Mouse (Mus musculus) bone marrow, adult 2 months (tissue): ENCODE measurements around the gene Gart. TPM values are rescaled to one million over a fixed set of nuclear protein-coding genes. Genes with fewer than 3 reads are reported as not detected.

Experiments
- H3K27ac ChIP-seq: fragments of 200-500 bp; 2 replicates; pipeline ENCODE4 v1.5.1; 2012; ENCODE audit warnings: low read depth, mild to moderate bottlenecking, control low read depth, inconsistent platforms, low read length; ENCODE audit not compliant: control insufficient read depth, poor library complexity, insufficient read depth
- H3K4me1 ChIP-seq: fragments of 200-500 bp; 2 replicates; pipeline ENCODE4 v1.6.1; 2011; ENCODE audit warnings: low read length; ENCODE audit not compliant: control insufficient read depth, insufficient read depth
- H3K4me3 ChIP-seq: fragments of 200-500 bp; replicated peaks from 2 replicates; pipeline ENCODE3; 2011; ENCODE audit warnings: mild to moderate bottlenecking, low read depth, low read length, control low read depth; ENCODE audit not compliant: control insufficient read depth
- CTCF ChIP-seq: fragments of 200-500 bp; IDR thresholded peaks from 2 replicates; pipeline ENCODE4 v1.5.1; 2011; ENCODE audit warnings: low read length, control low read depth; ENCODE audit not compliant: control insufficient read depth, insufficient read depth
- POLR2A ChIP-seq: fragments of 200-500 bp; IDR thresholded peaks from 2 replicates; pipeline ENCODE4 v1.6.1; 2011; ENCODE audit warnings: low read depth, mild to moderate bottlenecking, control low read depth, low read length, borderline replicate concordance; ENCODE audit not compliant: control insufficient read depth
- WGBS: fragments of 180-500 bp; shearing (Covaris S2); methylation state at CpG from one replicate; pipeline ENCODE4 v1.1.7; 2018; 5-methylcytosine and 5-hydroxymethylcytosine counted together
- polyA plus RNA-seq: library from polyadenylated mRNA; stranded (reverse); fragments of >200 nt; gene quantifications from 2 replicates; pipeline ENCODE4 v1.2.4, GENCODE M21; 2011; ENCODE audit warnings: low replicate concordance; ENCODE audit not compliant: missing spikeins, insufficient read depth, insufficient read length

Gart gene
- polyA plus RNA-seq, 1 experiment = 94.2 TPM

- WGBS = 58% methylated on average over 2 of the region's 2 CpGs
- H3K4me1 ChIP-seq = peaks cover 1% of the 10 kb centered on the region; the same call in 1 of the 2 replicates
- TF ChIP-seq POLR2A (no peak), CTCF (no peak)
- no peak overlapping the region for H3K27ac ChIP-seq
- no peak overlapping the region for H3K4me3 ChIP-seq
These were observed 1.9 kb downstream of the Gart start for GRCm38 (mm10) chr16:91644901-91645300.

- TF ChIP-seq POLR2A (no peak), CTCF (no peak)
- 67% methylated on average over 8 of the region's 8 CpGs for WGBS
- peak overlapping the region; percentile 12; the same call in 1 of the 2 replicates for H3K27ac ChIP-seq
- no peak overlapping the region for H3K4me3 ChIP-seq
- peaks cover 3% of the 10 kb centered on the region; the same call in 1 of the 2 replicates for H3K4me1 ChIP-seq
These were observed 6.6 kb downstream of the Gart start for GRCm38 (mm10) chr16:91640171-91640570.

GRCm38 (mm10) chr16:91639636-91640035, 7.1 kb downstream of the Gart start:
- H3K4me3 ChIP-seq = no peak overlapping the region
- TF ChIP-seq POLR2A = no peak
- TF ChIP-seq CTCF = no peak
- H3K27ac ChIP-seq = peak overlapping the region; percentile 12; the same call in 1 of the 2 replicates
- WGBS = 91% methylated on average over 2 of the region's 2 CpGs
- H3K4me1 ChIP-seq = peaks cover 3% of the 10 kb centered on the region; the same call in 1 of the 2 replicates

DNA sequence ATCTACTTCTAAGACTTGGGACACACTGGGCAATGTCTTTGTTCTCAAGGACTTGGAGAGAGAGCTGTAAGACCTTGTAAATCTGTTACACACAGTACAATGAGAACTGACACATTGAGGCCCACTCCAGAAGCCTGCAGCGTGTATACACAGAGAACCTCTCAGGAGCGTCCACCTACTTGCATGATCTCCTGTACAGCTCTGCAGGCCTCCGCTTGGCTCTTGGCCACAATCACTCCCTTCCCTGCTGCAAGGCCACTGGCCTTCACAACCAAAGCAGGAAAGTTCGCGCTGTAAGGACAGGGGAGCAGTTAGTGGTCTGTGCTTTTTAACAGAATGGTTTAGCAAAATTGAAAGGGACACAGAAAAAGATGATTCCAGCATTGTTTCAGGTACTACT, 7.6 kb downstream of the Gart start:
- 96% methylated on average over 5 of the region's 5 CpGs for WGBS
- no peak overlapping the region for H3K27ac ChIP-seq
- TF ChIP-seq CTCF (no peak), POLR2A (no peak)
- no peak overlapping the region for H3K4me3 ChIP-seq
- peaks cover 3% of the 10 kb centered on the region; the same call in 1 of the 2 replicates for H3K4me1 ChIP-seq

- H3K4me3 ChIP-seq = no peak overlapping the region
- peak overlapping the region; percentile 64 for H3K27ac ChIP-seq
- WGBS = 53% methylated on average over 12 of the region's 12 CpGs
- peaks cover 7% of the 10 kb centered on the region for H3K4me1 ChIP-seq
- TF ChIP-seq CTCF = no peak
- TF ChIP-seq POLR2A = no peak
These were observed 13.1 kb downstream of the Gart start for GRCm38 (mm10) chr16:91633641-91634040.

GRCm38 (mm10) chr16:91632940-91633339, 13.8 kb downstream of the Gart start:
- 87% methylated on average over 7 of the region's 7 CpGs for WGBS
- no peak overlapping the region for H3K4me3 ChIP-seq
- H3K27ac ChIP-seq = no peak overlapping the region
- no peak for TF ChIP-seq CTCF
- 0 out of 2 replicates have a peak, but pooled peaks have one; percentile 21 for TF ChIP-seq POLR2A
- H3K4me1 ChIP-seq = peaks cover 13% of the 10 kb centered on the region

- H3K4me3 ChIP-seq = no peak overlapping the region
- TF ChIP-seq CTCF = no peak
- TF ChIP-seq POLR2A = no peak
- H3K27ac ChIP-seq = no peak overlapping the region
- H3K4me1 ChIP-seq = peaks cover 13% of the 10 kb centered on the region
- 69% methylated on average over 5 of the region's 5 CpGs for WGBS
These were observed 14.3 kb downstream of the Gart start for GRCm38 (mm10) chr16:91632439-91632838.

DNA sequence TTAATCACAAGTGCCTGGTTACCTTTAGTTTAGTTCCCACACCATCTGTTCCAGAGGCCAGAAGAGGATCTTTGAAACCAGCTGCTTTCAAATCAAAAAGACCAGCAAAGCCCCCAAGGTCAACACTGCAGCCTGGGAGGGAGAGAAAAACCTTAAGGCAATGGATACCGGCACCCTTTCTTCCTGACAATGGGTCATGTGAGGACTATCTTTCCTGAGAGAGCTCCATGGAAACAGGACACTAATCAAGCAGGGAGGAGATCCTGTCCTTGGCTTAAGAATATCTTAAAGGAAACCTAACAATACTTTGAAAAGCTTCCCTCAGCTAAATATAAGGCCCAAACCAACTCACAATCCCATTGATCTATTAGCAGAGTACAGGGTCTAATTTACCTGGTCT, 16.2 kb downstream of the Gart start:
- WGBS = 88% methylated on average over 1 of the region's 1 CpGs
- Histone ChIP-seq H3K4me1 (peaks cover 13% of the 10 kb centered on the region), H3K4me3 (no peak overlapping the region), H3K27ac (no peak overlapping the region)
- TF ChIP-seq CTCF = no peak
- TF ChIP-seq POLR2A = no peak

DNA sequence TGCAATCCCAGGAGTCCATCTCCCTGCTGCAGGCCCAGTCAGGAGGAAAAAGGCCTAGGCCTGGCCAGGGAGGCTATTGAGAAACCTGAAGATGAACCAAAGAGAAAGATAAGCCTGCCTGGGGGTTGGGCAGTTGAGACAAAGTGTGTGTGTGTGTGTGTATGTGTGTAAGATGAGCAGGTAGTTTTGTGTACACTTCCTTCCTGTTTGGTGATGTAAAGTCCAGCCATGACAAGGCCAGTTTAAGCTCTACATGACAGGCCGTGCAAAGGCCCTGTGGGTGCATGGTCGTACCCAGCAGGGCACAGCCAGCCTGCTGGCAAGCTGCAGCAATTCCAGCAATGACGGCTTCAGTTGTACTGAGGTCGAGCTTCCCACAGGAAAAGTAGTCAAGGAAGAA, 17.0 kb downstream of the Gart start:
- TF ChIP-seq POLR2A = no peak
- no peak for TF ChIP-seq CTCF

More for the DNA sequence above, 17.0 kb downstream of the Gart start:
- Histone ChIP-seq H3K4me3 (no peak overlapping the region), H3K4me1 (peaks cover 13% of the 10 kb centered on the region), H3K27ac (peak overlapping the region; percentile 84)
- 68% methylated on average over 4 of the region's 4 CpGs for WGBS
